Mouse (Mus musculus): ENCODE data around the gene Itpr1. TPM values are rescaled to one million over a fixed set of nuclear protein-coding genes. Genes with fewer than 3 reads are reported as not detected.

The Itpr1 gene
- polyA plus RNA-seq, 1 experiment from 2014 or later, result 14.6 TPM

DNA sequence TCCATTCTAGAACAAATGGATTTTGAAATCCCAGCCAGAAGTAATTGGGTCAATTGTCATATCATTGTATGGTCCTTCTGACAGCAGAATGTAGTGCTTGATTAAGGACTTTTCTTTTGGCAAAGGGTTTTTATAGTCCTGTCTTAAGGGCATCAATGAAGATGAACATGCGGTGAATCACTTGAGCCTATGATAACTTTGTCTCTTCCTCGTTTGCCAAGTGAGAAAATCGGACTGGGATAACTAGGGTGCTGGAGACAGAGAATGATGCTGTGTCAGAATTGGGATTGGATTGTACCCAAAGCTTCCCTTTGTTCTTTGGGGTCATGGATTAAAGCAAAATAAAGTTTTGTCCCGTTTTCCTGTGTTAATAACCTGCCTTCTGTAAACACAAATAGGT lies 37.5 kb downstream of the Itpr1 start:
- no peaks in the 10 kb centered on the region for H3K27me3 ChIP-seq (ENCODE audit: insufficient read depth, poor library complexity, severe bottlenecking)
- peaks cover 72% of the 10 kb centered on the region for H3K4me1 ChIP-seq
- H3K9me3 ChIP-seq, result no peaks in the 10 kb centered on the region
- no peak overlapping the region for H3K4me3 ChIP-seq
- no peak overlapping the region for H3K27ac ChIP-seq
- no peak for DNase-seq (ENCODE audit: low spot score)
- peaks cover 10% of the 10 kb centered on the region; the same call in 1 of the 2 replicates for H3K36me3 ChIP-seq
- WGBS, result 83% methylated on average over 4 of the region's 4 CpGs

DNA sequence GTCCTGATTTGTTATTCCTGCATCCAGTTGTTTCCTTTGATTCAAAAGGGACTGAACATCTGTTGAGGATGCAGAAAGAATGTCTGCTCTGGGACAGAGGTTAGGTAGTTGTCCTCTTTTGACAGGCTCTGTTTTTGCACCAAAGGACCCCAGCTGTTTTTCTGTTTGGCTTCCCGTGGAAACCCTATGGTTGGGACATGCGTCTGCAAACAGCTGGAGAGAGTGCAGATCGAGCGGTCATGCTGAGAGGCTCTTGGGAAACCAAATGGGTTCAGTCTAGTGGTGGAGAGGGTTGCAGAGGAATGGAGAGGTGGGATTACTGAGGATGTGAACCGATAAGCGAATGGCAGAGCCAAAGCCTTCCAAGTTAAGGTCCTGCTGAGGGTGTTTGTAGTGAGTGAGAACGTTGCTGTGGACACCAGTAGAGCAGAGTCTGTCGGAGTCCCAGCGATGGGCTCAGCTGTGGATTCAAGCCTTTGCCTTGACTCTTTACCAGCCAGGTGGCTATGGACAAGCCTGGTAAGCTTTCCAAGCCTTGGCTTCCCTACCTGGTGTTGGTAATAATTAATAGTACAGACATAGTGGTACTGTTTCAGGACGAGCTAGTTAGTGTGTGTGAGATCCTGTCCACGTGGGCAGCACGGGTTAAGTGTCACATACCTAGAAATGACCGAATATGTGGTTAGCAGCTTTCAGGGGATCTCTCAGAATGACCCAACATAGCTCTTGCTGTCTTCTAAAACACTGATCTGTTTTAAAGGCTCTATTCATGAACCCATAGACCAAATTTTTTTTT lies 39.9 kb downstream of the Itpr1 start:
- no peaks in the 10 kb centered on the region for H3K27me3 ChIP-seq (ENCODE audit: insufficient read depth, poor library complexity, severe bottlenecking)
- no peaks in the 10 kb centered on the region for H3K9me3 ChIP-seq
- no peak for DNase-seq (ENCODE audit: low spot score)
- 61% methylated on average over 13 of the region's 13 CpGs for WGBS
- H3K4me1 ChIP-seq, result peaks cover 68% of the 10 kb centered on the region
- H3K4me3 ChIP-seq, result no peak overlapping the region
- peaks cover 2% of the 10 kb centered on the region; the same call in 1 of the 2 replicates for H3K36me3 ChIP-seq
- H3K27ac ChIP-seq, result no peak overlapping the region

DNA sequence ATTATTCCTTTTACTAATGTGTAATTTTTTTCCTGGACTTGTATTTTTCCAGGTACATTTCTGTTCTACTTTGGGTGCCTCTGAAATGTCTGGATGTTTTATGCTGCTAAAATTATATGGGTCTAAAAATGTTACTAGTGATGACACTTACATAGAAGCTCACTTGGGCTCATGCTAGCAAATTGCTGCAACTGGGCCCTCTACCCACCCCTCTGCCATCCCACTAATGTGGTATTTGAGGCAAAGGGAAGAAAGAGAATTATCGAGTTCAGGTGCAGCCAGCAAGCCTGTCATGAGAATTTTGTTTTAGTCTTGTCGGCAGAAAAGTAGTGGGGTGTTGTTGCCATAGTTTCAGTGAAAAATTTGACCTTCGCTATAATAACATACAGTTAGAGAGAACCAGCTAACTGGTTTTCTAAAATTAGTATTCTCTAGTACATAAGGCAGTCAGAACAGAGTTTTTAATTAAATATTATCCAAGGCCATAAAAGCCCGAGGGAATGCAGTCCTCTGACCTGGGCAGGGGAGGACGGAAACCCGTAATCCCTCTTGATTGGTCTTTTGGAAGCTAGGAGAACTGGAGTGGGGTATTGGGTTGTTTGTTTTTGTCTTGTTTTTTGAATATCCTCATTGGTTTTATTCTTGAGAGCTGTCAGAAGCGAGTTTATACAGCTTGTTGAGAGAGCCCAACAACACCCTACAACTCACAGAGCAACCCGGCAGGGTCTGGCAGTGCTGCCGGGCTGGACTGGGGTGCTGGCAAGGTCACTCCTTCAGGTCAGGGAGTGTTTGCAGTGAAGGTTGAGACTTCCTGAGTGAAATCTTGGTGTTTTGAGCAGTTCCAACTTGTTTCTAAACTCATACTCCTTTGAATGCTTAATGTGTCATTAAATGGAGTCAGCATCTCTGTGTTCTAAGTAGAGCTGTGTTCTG lies 41.5 kb downstream of the Itpr1 start:
- WGBS, result 75% methylated on average over 9 of the region's 9 CpGs
- peaks cover 57% of the 10 kb centered on the region for H3K4me1 ChIP-seq
- no peaks in the 10 kb centered on the region for H3K27me3 ChIP-seq (ENCODE audit: insufficient read depth, poor library complexity, severe bottlenecking)
- no peak for DNase-seq (ENCODE audit: low spot score)
- H3K36me3 ChIP-seq, result no peaks in the 10 kb centered on the region
- H3K9me3 ChIP-seq, result no peaks in the 10 kb centered on the region
- H3K4me3 ChIP-seq, result no peak overlapping the region
- no peak overlapping the region for H3K27ac ChIP-seq

DNA sequence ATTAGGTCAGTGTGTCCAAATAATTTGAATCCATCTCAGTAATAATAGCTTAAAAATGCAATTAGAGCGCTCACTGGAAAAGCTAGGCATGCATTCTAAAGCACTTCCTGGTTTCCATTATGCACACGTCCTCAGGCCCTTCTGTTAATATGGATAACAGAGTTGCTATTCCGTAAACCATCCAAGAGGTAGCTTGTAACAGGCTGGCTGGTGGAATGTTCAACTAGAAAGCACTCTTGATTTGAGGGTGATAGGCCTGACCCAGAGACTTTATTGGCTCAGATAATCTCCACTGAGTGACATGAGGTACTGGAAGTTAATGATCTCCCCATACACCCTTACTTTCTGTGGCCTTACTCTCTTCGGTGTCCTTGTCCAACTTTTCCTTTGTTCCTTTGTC lies 43.0 kb downstream of the Itpr1 start:
- H3K9me3 ChIP-seq, result no peaks in the 10 kb centered on the region
- no peaks in the 10 kb centered on the region for H3K27me3 ChIP-seq (ENCODE audit: insufficient read depth, poor library complexity, severe bottlenecking)
- H3K4me1 ChIP-seq, result peaks cover 65% of the 10 kb centered on the region
- DNase-seq (ENCODE audit: low spot score), result no peak
- H3K4me3 ChIP-seq, result no peak overlapping the region
- H3K27ac ChIP-seq, result no peak overlapping the region
- no peaks in the 10 kb centered on the region for H3K36me3 ChIP-seq
- WGBS, result 61% methylated on average over 4 of the region's 4 CpGs

DNA sequence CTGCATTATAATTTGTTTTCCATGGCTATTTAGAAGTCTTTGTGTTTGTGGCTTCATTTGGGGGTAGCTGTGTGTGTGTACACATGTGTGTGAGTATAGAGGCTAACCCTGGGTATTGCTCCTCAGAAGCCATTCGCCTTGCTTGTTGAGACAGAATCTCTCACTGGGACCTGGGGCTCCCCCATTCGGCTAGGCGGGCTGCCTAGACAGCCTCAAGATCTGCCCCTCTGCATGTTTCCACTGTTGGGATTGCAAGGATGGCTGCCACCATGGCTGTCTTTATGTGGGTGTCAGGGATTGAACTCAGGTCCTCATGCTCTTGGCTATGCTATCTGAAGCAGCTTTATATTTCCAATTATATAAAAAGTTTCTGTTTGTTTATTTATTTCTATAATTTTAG lies 44.3 kb downstream of the Itpr1 start:
- 72% methylated on average over 3 of the region's 3 CpGs for WGBS
- Histone ChIP-seq H3K4me3 (no peak overlapping the region), H3K36me3 (no peaks in the 10 kb centered on the region), H3K4me1 (peaks cover 63% of the 10 kb centered on the region), H3K9me3 (no peaks in the 10 kb centered on the region), H3K27ac (no peak overlapping the region), H3K27me3 (ENCODE audit: insufficient read depth, poor library complexity, severe bottlenecking) (no peaks in the 10 kb centered on the region)
- no peak for DNase-seq (ENCODE audit: low spot score)

DNA sequence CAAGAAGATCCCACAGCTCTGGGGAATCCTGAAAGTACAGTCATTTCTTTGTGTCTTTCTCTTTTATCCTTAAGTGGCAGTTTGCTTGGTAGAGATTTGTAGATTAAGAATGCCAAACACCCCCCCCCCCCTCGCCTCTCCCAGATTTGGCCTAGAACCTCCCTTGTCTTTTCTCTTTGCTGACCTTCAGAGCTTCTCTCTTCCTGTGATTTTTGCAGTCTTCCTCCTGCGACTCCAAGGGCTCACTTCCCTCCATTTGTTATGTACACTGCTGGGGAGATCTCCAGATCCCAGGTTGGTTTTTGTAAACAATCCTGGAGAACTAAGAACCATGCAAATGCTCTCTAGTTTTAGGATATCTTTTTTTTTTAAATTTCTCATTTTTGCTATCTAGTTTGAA lies 45.7 kb downstream of the Itpr1 start:
- no peak overlapping the region for H3K4me3 ChIP-seq
- no peak for DNase-seq (ENCODE audit: low spot score)
- no peaks in the 10 kb centered on the region for H3K27me3 ChIP-seq (ENCODE audit: insufficient read depth, poor library complexity, severe bottlenecking)
- peaks cover 54% of the 10 kb centered on the region for H3K4me1 ChIP-seq
- H3K36me3 ChIP-seq, result no peaks in the 10 kb centered on the region
- no peak overlapping the region for H3K27ac ChIP-seq
- 30% methylated on average over 2 of the region's 2 CpGs for WGBS
- H3K9me3 ChIP-seq, result no peaks in the 10 kb centered on the region

DNA sequence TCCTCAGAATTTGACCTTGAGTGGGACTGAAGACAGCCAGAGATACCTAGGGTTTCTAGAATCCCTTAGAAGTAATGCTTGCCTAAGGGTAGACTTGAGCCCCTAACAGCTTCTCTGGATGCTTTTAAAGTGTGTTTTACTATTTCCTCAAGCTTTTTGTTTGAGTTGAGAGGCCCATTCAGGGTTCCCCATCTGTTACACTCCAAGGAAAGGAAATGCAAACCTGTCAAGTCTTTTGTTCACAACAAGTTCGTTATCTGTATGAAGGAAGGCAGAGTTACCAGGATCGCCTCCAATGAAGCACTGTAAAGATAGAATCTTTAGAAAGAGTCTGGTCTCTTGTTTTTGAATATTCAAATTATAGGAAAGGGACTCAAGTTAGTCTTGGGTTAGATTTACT lies 46.8 kb downstream of the Itpr1 start:
- H3K9me3 ChIP-seq, result no peaks in the 10 kb centered on the region
- 11% methylated on average over 2 of the region's 2 CpGs for WGBS
- no peaks in the 10 kb centered on the region for H3K36me3 ChIP-seq
- H3K27ac ChIP-seq, result 0 out of 2 replicates have a peak overlapping the region, but pooled peaks have one; percentile 22
- no peak overlapping the region for H3K4me3 ChIP-seq
- H3K27me3 ChIP-seq (ENCODE audit: insufficient read depth, poor library complexity, severe bottlenecking), result no peaks in the 10 kb centered on the region
- peaks cover 45% of the 10 kb centered on the region for H3K4me1 ChIP-seq
- DNase-seq (ENCODE audit: low spot score), result no peak

DNA sequence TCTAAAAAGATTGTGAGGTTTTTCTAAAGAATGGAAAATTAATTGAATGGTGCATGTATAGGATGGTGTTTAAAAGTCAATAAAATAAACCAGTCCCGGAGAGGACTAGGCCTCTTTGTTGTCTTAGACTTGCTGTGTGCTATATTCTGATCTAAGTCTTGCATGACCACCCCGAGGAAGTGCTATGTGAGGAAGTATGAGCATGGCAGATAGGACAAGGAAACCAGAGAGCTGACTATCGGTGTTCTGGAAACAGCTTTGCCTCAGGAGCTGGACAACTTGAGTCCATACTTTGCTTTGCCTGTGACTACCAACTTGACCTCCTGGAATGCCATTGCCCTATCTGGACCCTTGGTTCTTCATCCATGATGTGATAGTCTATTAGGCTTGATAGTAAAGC lies 48.6 kb downstream of the Itpr1 start:
- Histone ChIP-seq H3K4me3 (no peak overlapping the region), H3K4me1 (peaks cover 27% of the 10 kb centered on the region), H3K27ac (no peak overlapping the region), H3K36me3 (no peaks in the 10 kb centered on the region; the same call in 1 of the 2 replicates), H3K27me3 (ENCODE audit: insufficient read depth, poor library complexity, severe bottlenecking) (no peaks in the 10 kb centered on the region), H3K9me3 (no peaks in the 10 kb centered on the region)
- 76% methylated on average over 3 of the region's 3 CpGs for WGBS
- no peak for DNase-seq (ENCODE audit: low spot score)

DNA sequence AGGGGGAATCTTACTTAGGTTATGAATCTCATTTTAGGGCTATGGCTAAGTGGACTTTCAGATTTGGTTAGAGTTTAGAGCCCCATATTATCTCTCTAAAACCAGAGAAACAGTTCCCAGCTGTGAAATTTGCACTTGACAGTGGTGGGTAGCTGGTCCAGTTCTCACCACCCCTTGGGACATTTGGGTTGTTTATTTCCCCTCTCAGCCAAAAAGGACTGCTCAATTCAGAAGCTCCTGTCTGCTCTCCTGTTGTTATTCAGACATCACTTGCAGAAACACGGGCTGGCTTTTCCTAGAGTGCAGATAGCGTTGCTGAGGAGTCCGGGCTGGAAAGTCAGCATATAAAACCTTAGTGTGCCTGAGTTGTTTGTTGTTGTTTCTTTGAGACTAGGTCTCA lies 51.3 kb downstream of the Itpr1 start:
- no peaks in the 10 kb centered on the region for H3K27me3 ChIP-seq (ENCODE audit: insufficient read depth, poor library complexity, severe bottlenecking)
- H3K9me3 ChIP-seq, result no peaks in the 10 kb centered on the region
- H3K4me1 ChIP-seq, result peaks cover 22% of the 10 kb centered on the region
- WGBS, result 67% methylated on average over 3 of the region's 3 CpGs
- no peak overlapping the region for H3K4me3 ChIP-seq
- no peak for DNase-seq (ENCODE audit: low spot score)
- no peaks in the 10 kb centered on the region; the same call in 1 of the 2 replicates for H3K36me3 ChIP-seq
- H3K27ac ChIP-seq, result no peak overlapping the region

DNA sequence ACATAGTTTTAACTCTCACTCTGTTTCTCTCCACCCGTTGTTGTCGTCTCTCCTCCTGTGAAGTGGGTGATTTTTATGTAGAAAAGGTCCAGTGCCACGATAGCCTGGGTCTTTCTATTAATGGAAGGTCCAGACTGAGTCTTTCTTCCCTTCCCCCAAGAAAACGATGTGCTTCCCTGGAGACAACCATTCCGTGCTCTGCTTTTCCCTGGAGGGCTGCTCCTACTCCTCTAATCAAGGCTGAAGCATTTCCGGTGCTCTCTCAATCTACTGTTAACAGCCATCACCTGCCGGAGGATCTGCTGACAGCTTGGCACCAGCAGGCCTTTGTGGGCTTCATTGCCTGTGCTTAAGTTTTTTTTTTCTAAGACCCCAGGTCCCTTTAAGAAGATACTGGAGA lies 60.6 kb downstream of the Itpr1 start:
- H3K36me3 ChIP-seq, result no peaks in the 10 kb centered on the region
- DNase-seq (ENCODE audit: low spot score), result no peak
- H3K9me3 ChIP-seq, result no peaks in the 10 kb centered on the region
- no peak overlapping the region for H3K4me3 ChIP-seq
- no peaks in the 10 kb centered on the region for H3K27me3 ChIP-seq (ENCODE audit: insufficient read depth, poor library complexity, severe bottlenecking)
- peaks cover 35% of the 10 kb centered on the region for H3K4me1 ChIP-seq
- 27% methylated on average over 7 of the region's 7 CpGs for WGBS
- peak overlapping the region; percentile 69 for H3K27ac ChIP-seq

DNA sequence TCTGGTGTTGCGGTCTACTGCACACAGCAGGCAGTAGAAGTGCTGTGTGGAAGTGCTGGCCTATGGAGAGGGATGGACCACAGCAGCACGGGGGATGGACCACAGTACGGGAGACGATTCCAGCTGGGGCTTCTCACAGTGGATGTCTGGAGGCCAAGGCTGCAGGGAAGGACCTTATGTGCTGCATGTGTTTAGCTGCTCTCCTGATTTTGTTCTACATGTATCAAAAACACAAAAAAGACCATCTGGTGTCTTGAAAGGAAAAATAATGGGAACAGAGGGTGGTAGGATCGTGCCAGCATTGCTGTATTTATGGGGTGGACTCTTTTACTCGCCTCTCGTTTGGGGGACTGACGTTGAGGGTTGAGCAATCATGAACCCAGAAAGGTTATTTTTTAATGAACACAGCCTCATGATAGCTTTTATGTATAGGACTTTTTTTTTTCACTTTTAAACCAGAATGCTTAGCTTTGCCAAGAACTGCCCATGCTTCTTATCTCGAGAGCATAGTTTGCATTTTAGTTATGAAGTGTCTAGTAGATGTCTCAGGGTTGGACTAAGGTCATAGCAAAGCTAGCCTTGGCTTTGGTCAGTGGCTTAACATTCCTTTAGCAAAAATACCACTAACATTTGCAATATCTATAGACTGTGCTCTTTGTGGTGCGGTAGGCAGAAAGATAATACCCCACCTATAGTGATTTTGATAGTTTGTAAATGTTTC lies 61.6 kb downstream of the Itpr1 start:
- H3K27ac ChIP-seq, result peak overlapping the region; percentile 64; the same call in 1 of the 2 replicates
- no peaks in the 10 kb centered on the region for H3K36me3 ChIP-seq
- no peak for DNase-seq (ENCODE audit: low spot score)
- H3K4me3 ChIP-seq, result no peak overlapping the region
- 75% methylated on average over 10 of the region's 10 CpGs for WGBS
- no peaks in the 10 kb centered on the region for H3K9me3 ChIP-seq
- no peaks in the 10 kb centered on the region for H3K27me3 ChIP-seq (ENCODE audit: insufficient read depth, poor library complexity, severe bottlenecking)
- peaks cover 35% of the 10 kb centered on the region for H3K4me1 ChIP-seq

DNA sequence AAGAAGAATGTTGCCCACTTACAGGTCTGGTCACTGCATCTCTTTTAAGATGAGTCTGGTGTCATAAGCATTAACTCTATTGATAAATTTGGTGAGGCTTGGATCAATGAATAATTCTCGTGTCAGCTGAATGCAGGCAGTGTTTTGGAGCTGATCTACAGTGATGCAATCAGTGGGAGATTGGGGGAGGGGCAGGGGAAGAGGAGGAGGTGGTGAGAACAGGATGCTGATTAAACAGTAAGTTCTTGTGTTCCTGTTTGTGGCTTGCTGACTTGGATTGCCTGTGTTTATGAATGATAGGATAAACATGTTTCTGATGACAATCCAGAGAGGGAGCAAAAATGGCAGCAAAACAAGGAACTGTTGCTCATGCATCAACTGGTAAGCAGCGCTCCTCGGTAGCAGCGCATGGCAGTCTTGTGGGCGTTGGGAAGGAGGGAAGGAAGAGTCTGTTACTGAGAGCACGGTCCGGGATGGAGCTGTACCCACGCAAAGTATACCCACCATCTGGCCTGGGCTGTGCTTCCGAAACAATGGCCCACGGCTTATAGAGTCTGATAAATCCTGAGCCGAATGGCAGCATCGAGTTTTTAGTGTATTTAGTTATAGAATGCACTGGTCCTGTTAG lies 64.1 kb downstream of the Itpr1 start:
- Histone ChIP-seq H3K27ac (no peak overlapping the region), H3K27me3 (ENCODE audit: insufficient read depth, poor library complexity, severe bottlenecking) (no peaks in the 10 kb centered on the region), H3K36me3 (no peaks in the 10 kb centered on the region), H3K4me3 (no peak overlapping the region), H3K9me3 (no peaks in the 10 kb centered on the region), H3K4me1 (peaks cover 38% of the 10 kb centered on the region)
- DNase-seq (ENCODE audit: low spot score), result no peak
- WGBS, result 83% methylated on average over 12 of the region's 12 CpGs
